Mouse (Mus musculus) cerebellum, adult 11-12 months (tissue): ENCODE results near the gene Stxbp1.
A peak's percentile ranks its signal among the peaks of the same experiment; 100 is the strongest.

Experiments used
- DNase-seq: peaks from one replicate; pipeline ENCODE4 v3.0.0; 2022

Gene Stxbp1

DNA sequence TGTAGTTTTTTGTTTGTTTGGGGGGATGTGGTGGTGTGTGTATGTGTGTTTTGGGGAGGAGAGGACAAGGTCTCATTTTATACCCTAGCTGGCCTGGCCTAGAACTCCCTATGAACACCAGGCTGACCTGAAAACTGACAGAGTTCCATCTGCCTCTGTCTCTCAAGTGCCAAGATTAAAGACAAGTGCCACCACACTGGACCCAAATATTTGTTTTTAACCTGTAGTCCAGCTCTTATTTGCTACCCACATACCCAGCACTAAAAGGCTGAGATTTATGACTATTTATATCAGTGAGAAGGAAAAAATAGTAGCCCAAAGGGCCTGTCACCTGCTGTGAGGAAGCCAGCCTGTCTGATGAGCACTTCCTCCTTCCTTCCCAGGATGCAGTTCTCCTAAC, 11.5 kb downstream of the Stxbp1 start:
- DNase-seq: no peak

GRCm38 (mm10) chr2:32834496-32834895, 12.5 kb downstream of the Stxbp1 start:
- DNase-seq: no peak

- no peak for DNase-seq
These were observed 17.9 kb downstream of the Stxbp1 start for GRCm38 (mm10) chr2:32828979-32829676.

DNA sequence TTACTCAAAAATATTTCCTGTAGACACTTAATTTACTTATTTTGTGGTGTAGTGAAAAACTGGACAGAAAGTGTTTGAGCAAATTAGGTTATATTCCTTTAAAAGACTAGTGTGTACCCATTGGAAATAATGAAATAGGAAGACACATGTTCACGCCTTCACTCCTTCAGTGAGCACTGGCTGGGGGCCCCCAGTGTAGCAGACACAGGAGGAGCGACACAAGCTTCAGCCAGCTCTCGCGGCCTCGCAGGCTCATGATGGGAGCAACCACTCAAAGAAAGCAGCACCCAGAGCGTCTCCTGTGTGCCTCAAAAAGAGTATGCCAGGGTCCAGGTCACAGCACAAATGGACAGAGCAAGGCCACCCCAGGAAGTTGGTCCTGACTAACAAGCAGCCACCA, 21.2 kb downstream of the Stxbp1 start:
- DNase-seq: no peak

GRCm38 (mm10) chr2:32824778-32825177, 22.3 kb downstream of the Stxbp1 start:
- no peak for DNase-seq

DNA sequence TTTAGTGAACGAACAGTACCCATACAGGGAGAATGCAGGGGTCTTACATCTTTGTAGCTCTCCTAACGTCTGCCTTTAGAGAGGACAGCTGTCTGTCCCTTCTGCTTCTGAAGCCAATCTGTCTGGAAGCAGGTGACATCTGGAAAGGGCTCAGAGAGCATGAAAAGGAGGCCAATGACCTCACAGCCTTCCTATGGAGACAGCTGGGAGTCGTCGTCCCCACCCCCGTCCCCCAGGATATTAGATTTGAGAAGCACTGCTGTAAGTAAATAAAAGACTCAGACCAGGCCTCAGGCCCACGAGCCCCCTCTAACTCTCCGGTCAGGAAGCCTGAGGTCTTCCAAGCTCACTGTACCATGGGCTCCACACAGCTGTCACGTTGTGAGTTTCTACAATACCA, 22.9 kb downstream of the Stxbp1 start:
- DNase-seq: no peak

DNA sequence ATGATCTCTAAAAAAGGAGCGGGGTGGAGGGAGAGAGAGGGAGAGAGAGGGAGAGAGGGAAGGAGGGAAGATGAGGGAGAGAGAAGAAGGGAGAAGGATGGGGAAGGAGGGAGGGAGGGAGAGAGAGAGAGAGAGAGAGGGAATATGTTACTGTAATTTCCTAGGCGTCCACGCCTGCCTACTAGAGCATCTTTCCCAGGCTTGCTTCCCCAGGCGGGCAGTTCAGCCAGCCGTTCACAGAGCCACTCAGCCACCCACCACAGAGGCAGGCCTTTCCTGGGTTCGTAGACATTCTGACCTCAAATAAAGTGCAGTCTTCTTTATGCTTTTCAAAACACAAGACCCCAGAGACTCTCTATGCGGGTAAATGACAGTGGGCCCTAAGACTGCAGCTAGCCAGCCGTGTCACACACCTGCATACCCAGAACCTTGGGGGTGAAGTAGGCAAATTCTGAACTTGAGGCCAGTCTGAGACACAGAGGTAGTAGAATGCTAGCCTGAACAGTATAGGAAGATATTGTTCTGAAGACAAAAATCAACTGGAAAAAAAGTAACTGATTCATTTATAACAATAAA, 23.4 kb downstream of the Stxbp1 start:
- DNase-seq: no peak

GRCm38 (mm10) chr2:32823153-32823552, 23.9 kb downstream of the Stxbp1 start:
- no peak for DNase-seq

GRCm38 (mm10) chr2:32822643-32823042, 24.4 kb downstream of the Stxbp1 start:
- DNase-seq: peak; percentile 73

DNA sequence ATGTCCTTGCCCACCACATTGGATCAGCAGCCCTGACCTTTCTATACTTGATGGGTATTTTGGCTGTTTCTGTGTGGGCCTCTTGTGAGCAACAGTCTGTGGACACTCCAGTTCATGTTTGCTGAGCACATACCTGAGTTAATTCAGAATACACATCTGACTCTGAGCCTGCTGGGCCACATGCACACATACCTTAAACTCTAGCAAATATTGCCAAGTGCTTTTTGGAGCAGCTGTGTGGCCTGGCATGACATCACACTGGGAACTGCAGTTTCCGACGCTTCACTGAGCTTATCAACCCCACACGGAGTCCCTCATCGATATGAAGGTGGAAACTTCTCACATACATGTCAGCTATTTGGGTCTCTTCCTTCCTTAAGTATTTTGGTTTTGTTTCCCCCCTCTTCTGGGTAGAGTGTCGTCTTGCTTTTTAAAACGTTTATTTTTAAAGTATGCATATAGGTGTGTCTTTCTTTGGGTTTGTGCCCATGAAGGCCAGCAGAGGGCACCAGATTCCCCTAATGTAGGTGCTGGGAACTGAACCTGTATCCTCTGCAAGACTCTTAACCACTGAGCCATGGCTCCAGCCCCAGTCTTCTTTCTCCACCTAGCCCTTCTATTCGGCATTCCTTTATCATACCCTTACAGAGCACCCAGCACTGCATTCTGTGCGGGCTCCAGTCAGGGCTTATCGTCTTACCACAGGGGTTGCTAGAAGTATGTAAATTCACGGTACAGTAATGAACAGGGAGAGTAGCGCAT, 25.8 kb downstream of the Stxbp1 start:
- DNase-seq: no peak

GRCm38 (mm10) chr2:32818208-32818607, 28.8 kb downstream of the Stxbp1 start:
- no peak for DNase-seq

DNA sequence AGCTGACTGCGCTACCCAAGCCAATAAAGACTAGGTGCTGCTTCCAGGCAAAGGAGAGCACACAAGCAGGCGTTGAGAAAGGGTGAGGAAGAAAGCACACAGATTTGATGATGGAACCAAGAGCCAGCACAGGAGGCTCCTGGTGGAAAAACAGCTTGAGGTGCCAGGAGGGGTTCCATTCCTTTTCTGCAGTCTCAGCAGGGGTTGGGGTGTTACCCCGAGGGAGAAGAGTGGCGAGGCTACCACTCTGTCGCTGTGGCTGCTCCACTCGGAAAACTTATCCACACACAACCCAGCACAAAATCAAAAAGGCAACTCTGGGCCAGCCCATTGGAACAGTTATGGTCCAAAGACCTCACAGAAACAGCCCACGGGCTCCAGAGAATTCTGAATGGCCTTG, 29.5 kb downstream of the Stxbp1 start:
- no peak for DNase-seq

DNA sequence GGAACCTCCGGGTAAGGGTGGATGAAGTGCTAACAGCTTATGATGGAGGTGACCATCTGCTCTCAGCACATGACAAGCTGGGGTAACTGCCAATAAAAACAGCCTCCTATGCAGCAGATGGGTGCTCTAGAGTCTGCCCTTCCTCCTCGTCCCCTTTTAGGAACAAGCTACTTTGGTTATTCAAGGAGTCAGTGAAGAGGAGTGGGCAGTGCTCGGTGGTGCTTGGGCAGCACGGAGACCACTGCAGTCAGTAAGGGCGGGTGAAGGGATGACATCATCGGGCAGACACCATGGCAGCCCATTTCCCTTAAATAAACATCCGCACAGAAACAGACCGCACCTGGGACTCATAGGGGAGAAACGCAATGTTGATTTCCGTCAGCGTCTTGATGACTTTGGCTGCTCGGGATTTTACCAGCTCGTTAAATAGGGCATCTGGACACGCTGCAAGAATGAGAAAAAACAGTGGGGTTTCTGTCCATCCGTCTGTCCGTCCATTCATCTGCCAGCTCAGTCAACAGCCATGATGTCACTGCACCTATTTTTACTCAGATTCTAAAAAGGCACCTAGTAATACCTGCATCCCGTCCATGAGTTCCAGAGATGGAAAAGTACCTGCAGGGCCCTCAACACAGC, 30.0 kb downstream of the Stxbp1 start:
- peak; percentile 92 for DNase-seq

- no peak for DNase-seq
These were observed 30.5 kb downstream of the Stxbp1 start for GRCm38 (mm10) chr2:32816497-32816896.

- peak; percentile 86 for DNase-seq
These were observed 35.1 kb downstream of the Stxbp1 start for GRCm38 (mm10) chr2:32811959-32812358.

GRCm38 (mm10) chr2:32808816-32809566, 38.1 kb downstream of the Stxbp1 start:
- no peak for DNase-seq

- DNase-seq: no peak
These were observed 48.6 kb downstream of the Stxbp1 start for GRCm38 (mm10) chr2:32798251-32798962.

DNA sequence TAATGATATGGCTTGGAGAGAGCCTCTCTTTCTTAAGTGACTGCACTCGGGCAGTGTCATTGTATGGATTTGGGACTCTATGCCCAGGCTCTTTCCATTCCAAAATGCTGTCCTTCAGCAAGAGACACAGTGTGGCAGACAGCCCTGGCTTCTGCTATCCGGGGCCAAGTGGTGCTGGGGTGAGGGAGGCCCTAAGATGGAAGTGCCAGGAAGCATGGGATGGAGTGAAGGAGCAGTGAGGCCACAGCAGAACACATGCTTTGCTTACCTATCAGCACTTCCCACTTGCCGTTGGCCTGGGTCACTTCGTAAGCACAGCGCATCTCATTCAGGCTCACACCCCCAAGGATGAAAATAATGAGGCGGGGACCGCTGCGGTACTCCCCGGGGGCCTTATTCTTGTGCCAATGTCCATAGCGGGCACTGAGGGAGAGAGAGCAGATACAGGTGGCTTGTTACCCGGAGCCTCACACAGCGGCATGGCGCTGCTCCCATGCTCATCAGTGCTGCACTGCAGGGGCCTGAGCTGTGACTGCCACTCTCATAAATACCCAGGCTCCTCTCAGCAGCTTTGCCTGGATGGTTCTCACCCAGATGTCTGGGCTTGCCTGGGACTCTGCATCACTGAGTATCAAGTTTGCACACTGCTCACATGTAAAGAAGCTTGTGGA, 51.2 kb downstream of the Stxbp1 start:
- peak; percentile 63 for DNase-seq

GRCm38 (mm10) chr2:32791297-32791696, 55.7 kb downstream of the Stxbp1 start:
- DNase-seq: no peak

- DNase-seq: no peak
These were observed 58.5 kb downstream of the Stxbp1 start for GRCm38 (mm10) chr2:32788581-32788980.

DNA sequence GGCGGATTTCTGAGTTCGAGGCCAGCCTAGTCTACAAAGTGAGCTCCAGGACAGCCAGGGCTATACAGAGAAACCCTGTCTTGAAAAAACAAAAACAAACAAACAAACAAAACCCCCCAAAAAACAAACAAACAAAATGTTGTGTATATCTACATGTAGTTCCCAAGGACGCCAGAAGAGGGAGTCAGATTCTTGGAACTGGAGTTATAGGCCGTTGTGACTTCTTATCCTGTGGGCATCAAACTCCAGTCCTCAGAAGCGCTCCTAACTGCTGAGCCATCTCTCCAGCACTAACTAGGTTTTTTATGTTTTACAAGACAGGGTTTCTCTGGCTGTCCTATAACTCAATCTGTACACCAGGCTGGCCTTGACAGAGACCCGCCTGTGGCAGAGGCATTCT, 59.9 kb downstream of the Stxbp1 start:
- DNase-seq: no peak
